Mouse (Mus musculus) CD4-positive, CD25-positive, alpha-beta regulatory T cell, adult 9 weeks (primary cell): ENCODE data around the gene Rbm12. TPM values are rescaled to one million over a fixed set of nuclear protein-coding genes. Genes with fewer than 3 reads are reported as not detected.

Source experiments
- polyA plus RNA-seq: library from polyadenylated mRNA; unstranded; fragments of 100-300 nt; shearing (Covaris generic); gene quantifications from one replicate; pipeline ENCODE4 v1.2.1, GENCODE M21; 2017

Rbm12 gene
- polyA plus RNA-seq, result 55.1 TPM

DNA sequence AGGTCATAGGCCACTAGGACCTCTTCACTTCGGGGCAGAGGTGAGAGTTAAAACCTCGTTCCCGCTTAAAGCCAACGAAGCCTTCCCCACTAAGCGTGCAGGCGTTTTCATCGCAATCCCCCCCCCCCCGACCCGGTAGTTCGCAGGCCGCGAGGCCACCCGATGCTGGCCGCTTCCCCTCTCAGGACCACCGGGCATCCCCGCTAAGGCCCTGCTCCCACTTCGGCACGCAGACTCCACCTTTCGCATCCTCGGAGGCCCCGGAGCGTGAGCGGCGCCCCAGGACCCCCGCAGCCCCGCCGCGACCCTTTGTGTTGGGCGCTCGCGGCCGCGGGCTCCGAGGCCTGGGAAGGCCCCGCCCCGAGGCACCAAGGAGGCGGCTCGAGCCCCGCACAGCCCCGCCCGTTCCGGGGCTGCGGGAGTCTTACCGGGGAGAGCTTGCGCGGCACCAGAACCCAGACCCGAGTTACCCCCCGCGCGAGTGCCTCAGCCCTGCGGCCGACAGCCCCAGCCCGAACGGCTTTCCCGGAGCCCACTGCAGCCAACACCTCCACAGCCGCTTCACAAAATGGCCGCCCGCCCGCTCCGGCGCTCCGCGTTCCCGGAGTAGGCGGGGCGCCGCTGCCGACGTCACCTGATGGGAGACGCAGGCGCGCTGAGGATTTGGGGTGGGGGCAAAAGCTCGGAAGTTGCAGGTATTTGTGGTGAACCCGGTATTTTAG is at the start of gene Rbm12, which contains the start of gene Cpne1:
Gene Rbm12 (minus strand): TSS at position 621 of the 722 bp plus-strand sequence.
Gene Cpne1 (minus strand): TSS at position 608 of the 722 bp plus-strand sequence.

DNA sequence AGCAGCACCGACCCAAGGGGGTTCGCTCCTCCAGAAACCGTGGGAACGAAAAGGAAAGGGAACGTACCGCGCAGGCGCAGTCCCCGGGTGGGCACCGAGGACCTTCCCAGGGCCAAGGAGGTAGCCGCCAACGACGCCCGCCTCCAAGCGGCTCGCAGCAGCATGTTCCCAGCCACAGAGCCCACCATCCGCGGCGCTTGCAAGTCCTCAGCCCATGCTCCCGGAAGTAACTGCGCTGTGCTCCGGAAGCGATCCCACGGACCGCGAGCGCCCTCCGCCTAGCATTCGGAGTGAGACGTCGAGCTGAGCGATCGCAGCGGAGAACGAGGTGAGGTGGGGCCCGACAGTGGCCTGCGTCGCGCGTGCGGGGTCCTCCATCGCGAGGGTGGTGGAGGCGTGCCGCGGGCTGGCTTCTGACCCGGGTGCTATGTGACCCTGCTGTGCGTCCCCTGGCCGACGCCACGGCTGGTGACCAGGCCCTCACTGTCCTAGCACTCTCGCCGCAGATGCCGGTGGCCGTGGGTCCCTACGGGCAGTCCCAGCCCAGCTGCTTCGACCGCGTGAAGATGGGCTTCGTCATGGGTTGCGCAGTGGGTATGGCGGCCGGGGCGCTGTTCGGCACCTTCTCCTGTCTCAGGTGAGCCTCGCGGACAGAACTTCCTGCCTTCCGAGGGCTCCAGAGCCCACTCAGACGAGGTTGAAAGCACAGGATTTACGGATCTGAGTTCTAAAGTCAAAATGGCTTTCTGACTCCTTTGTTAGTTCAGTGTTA is 32.4 kb upstream of the Rbm12 start, which contains the start of the genes Romo1 and Nfs1:
Gene Romo1 (plus strand): TSS at position 87 of the 772 bp plus-strand sequence.
Gene Nfs1 (minus strand): TSS at position 234 of the 772 bp plus-strand sequence.

DNA sequence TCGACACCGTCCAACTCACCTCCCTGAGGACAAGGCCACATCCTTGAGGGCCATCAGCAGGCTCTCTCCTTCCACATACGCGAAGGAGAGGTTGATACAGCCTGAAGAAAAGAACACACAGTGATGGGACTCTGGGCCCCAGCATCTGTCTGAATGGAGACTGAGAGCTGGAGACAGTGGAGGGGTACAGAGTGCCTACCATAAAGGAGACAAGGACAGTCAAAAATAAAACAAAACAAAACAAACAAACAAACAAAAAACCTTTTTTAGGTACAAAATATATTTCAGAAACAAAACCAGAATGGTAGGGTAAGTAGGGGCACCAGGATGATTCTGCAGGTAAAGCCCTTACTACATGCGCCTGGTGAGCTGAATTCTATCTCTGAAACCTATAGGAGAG is 15.2 kb upstream of the Rbm12 start, which contains the start of gene Gm28036:
Gene Gm28036 (minus strand): TSS at position 101 of the 400 bp plus-strand sequence.

DNA sequence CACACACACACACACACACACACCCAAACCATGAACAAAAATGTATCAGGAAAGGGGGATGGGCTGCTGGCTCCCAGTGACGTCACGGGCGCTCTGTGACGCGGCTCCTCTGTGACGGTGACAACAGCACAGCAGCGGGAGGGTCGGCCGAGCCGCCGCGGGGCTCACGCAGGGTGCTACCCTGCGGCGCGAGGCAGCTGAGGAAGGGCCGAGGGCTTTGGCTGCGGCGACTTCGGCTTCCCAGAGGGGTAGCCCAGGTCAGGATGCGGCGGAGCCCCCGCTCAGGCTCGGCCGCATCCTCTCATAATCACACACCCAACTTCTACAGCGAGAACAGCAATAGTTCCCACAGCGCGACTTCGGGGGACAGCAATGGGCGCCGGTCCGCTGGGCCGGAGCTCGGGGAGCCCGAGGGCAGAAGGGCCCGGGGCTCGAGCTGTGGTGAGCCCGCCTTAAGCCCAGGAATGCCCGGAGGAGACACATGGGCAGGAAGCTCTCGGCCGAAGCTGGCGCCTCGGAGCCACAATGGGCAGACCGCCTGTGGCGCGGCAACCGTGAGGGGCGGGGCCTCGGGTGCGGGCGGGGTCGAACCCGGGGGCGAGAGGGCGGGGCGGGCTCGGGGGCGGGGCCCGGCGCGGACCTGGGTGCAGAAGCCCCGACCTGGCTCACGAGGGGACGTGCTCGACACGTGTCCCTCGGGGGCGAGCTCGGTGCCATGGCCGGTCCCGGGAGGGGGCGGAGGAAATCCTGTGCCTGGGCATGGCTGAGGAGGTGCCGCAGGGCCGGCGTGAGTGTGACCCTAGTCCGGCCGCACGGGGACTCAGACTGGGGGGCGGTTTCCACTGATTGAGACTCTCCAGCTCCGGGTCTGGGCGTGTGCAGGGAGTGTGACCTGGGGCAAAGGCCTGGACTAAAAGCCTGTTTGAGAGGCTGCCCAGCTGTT is 46.4 kb downstream of the Rbm12 start, which contains the start of gene Spag4:
Gene Spag4 (plus strand): TSS at position 77 of the 943 bp plus-strand sequence.

DNA sequence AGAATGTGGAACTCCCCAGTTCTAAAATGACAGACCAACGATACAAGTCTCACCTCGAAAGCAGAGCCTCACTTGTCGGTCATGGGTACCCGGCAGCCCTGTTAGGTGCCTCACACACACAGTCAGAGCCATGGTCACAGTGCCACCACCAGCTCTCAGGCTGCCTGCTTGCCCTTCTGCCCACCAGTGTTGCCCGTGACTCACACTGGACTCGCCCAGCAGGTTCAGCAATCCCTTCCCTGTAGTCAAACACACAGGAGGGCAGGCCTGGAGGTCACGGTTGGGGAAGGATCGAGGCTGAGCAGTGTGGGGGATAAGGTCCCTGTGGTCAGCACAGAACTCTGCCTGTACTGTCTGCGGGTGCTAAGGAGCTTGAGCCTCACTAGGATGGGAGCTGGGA is 59.0 kb downstream of the Rbm12 start, which contains the start of gene Fer1l4:
Gene Fer1l4 (minus strand): TSS at position 132 of the 400 bp plus-strand sequence.

Other genes starting within 250 kb of the Rbm12 start
- gene Uqcc1, start 181.7 kb downstream of the Rbm12 start, polyA plus RNA-seq, result 52.5 TPM
- not detected for gene Gm15557, start 171.2 kb downstream of the Rbm12 start, polyA plus RNA-seq
- not detected for gene Gdf5, start 166.6 kb downstream of the Rbm12 start, polyA plus RNA-seq
- 60.0 TPM for gene Cep250, start 155.5 kb downstream of the Rbm12 start, polyA plus RNA-seq
- gene 6430550D23Rik, start 104.0 kb downstream of the Rbm12 start, polyA plus RNA-seq, result 1.8 TPM
- 165 TPM for gene Ergic3, start 103.9 kb downstream of the Rbm12 start, polyA plus RNA-seq
- gene Fer1l4, start 59.0 kb downstream of the Rbm12 start, polyA plus RNA-seq, result not detected
- 0.14 TPM for gene Spag4, start 46.8 kb downstream of the Rbm12 start, polyA plus RNA-seq
- gene Cpne1, start within 50 bp of the Rbm12 start, polyA plus RNA-seq, result 108 TPM
- gene Gm28036, start 15.1 kb upstream of the Rbm12 start, polyA plus RNA-seq, result 35.0 TPM
- gene Romo1, start 32.1 kb upstream of the Rbm12 start, polyA plus RNA-seq, result 228 TPM
- gene Nfs1, start 32.2 kb upstream of the Rbm12 start, polyA plus RNA-seq, result 66.3 TPM
- 789 TPM for gene Rbm39, start 68.3 kb upstream of the Rbm12 start, polyA plus RNA-seq
- 95.7 TPM for gene Phf20, start 84.5 kb upstream of the Rbm12 start, polyA plus RNA-seq
- gene Cnbd2, start 200.3 kb upstream of the Rbm12 start, polyA plus RNA-seq, result 5.6 TPM
- gene Scand1, start 200.7 kb upstream of the Rbm12 start, polyA plus RNA-seq, result 10.2 TPM